Mouse (Mus musculus): ENCODE data around the gene Ccdc74a.

DNA sequence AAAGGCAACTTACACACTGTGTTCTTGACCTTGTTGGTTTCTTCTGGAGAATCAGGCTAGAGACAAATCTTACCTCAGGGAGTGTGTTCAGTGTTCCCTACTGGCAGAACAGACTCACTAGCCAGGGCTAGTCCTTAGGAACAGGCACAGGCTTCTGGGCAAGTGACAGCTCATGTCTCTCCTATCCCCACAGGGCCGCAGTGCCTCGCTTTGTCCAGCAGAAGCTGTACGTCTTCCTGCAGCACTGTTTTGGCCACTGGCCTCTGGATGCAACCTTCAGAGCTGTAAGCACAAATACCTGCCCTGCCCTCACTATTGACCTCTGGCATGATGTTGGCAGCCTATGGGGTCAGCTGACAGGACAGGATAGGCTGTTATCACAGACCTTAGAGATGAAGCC, 7.2 kb upstream of the Ccdc74a start:
- TF ChIP-seq POLR2A (IDR thresholded peaks at IDR 0.05; ENCODE audit: extremely low read depth, insufficient read depth, low read length) (no peak), CTCF (IDR thresholded peaks at IDR 0.05; ENCODE audit: extremely low read depth, insufficient read depth, low read length) (no peak)

Measured in cortical plate, adult 2 months (tissue).